In the genomic region with DNA sequence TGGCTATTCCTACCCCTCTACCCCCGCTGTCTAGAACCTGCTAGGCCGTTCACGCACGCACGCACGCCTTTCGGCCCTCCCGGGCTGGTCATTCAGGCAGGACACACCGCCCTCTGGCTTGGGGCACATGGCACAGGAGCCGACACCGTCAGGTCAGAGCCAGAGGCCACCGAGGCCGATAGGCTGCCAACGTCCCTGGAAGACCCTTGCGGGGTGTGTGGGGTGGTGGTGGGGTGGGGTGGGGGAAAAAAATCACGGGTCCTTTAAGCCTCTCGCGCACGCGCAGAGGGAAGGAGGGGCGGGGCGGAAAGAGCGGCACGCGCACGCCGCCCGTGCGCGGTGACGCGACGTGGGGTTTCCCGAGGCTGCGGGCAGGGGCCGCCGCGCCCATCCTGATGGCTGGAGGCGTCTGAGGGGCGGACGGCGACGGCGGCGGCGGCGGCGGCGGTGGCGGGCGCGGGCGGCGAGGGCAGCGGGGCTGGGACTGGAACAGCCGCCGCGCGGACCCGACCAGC, we compare ENCODE assay signal across 8 mouse cellular contexts. TPM values are rescaled to one million over a fixed set of nuclear protein-coding genes. Genes with fewer than 3 reads are reported as not detected.
A peak's percentile ranks its signal among the peaks of the same experiment; 100 is the strongest.
DNase-seq lines count a peak whose midpoint lies in the region; ATAC-seq lines count a peak whose summit lies in the region.

A gene (plus strand): TSS at position 372 of the 515 bp plus-strand sequence.

- H3K36me3 ChIP-seq in heart, embryonic 14.5 days (ENCODE audit: control insufficient read depth, insufficient read depth, low read length): no peaks in the 10 kb centered on the region
- no peaks in the 10 kb centered on the region for H3K36me3 ChIP-seq in liver, embryonic 13.5 days
- no peaks in the 10 kb centered on the region for H3K36me3 ChIP-seq in stomach, embryonic 16.5 days (ENCODE audit: control insufficient read depth, insufficient read depth, low read length)

- H3K4me1 ChIP-seq in brown adipose tissue, adult 24 weeks (ENCODE audit: control insufficient read depth, insufficient read depth, insufficient read length, low read length): peaks cover 51% of the 10 kb centered on the region
- H3K4me1 ChIP-seq in heart, embryonic 14.5 days (ENCODE audit: control insufficient read depth in 2 of 2, insufficient read depth in 2 of 2, low read length in 2 of 2): peaks cover 33 to 62% of the 10 kb centered on the region in 2 experiments
- H3K4me1 ChIP-seq in liver, embryonic 13.5 days (replicated peaks): peaks cover 85% of the 10 kb centered on the region
- H3K4me1 ChIP-seq in stomach, embryonic 16.5 days (ENCODE audit: control insufficient read depth, insufficient read depth, low read length): peaks cover 49% of the 10 kb centered on the region

- ATAC-seq in heart, embryonic 14.5 days (ENCODE audit: insufficient number of reproducible peaks, insufficient read depth, low FRiP score, low read depth): peak; percentile 64
- peak; percentile 74 for ATAC-seq in liver, embryonic 13.5 days (ENCODE audit: low read depth)
- ATAC-seq in stomach, embryonic 16.5 days (ENCODE audit: insufficient read depth, low FRiP score): peak; percentile 83

- 0% methylated on average over 24 of the region's 60 CpGs for WGBS in heart, embryonic 14.5 days
- under 1% methylated on average over 52 of the region's 60 CpGs for WGBS in liver, embryonic 13.5 days (ENCODE audit: insufficient replicate concordance)
- WGBS in stomach, embryonic 16.5 days: under 1% methylated on average over 50 of the region's 60 CpGs

- H3K9ac ChIP-seq in heart, embryonic 14.5 days (ENCODE audit: low read length): peak within 1 kb of the TSS; percentile 100
- peak within 1 kb of the TSS; percentile 95 for H3K9ac ChIP-seq in liver, embryonic 13.5 days
- H3K9ac ChIP-seq in stomach, embryonic 16.5 days (ENCODE audit: low read length): peak within 1 kb of the TSS; percentile 100

- H3K4me2 ChIP-seq in heart, embryonic 14.5 days (ENCODE audit: low read length): peak within 1 kb of the TSS; percentile 88
- peak within 1 kb of the TSS; percentile 99 for H3K4me2 ChIP-seq in liver, embryonic 13.5 days
- peak within 1 kb of the TSS; percentile 85 for H3K4me2 ChIP-seq in stomach, embryonic 16.5 days (ENCODE audit: low read depth, low read length)

- no peaks in the 10 kb centered on the region for H3K9me3 ChIP-seq in heart, embryonic 14.5 days (ENCODE audit: control insufficient read depth, low read length)
- H3K9me3 ChIP-seq in liver, embryonic 13.5 days (replicated peaks): no peaks in the 10 kb centered on the region
- H3K9me3 ChIP-seq in stomach, embryonic 16.5 days (replicated peaks; ENCODE audit: control insufficient read depth, low read length): no peaks in the 10 kb centered on the region

- DNase-seq in CD4-positive helper T cell, adult 2 months (ENCODE audit: low read depth, low spot score): peak; percentile 95
- peak; percentile 54 for DNase-seq in fibroblast of lung, adult 2 months (ENCODE audit: low read depth)
- peak; percentile 96 for DNase-seq in kidney, postnatal 14 days
- peak; percentile 83 for DNase-seq in liver, embryonic 13.5 days
- DNase-seq in neural tube, embryonic 10.5 days (ENCODE audit: extremely low spot score, low spot score): peak; percentile 93

- H3K27ac ChIP-seq in brown adipose tissue, adult 24 weeks (replicated peaks; ENCODE audit: low read depth, low read length): peak within 1 kb of the TSS; percentile 89
- H3K27ac ChIP-seq in heart, embryonic 14.5 days (replicated peaks in 1 of 2; ENCODE audit: control insufficient read depth in 1 of 2, insufficient read depth in 1 of 2, low read depth in 2 of 2, low read length in 2 of 2): peak within 1 kb of the TSS; percentile 85 to 88
- peak within 1 kb of the TSS; percentile 80 for H3K27ac ChIP-seq in liver, embryonic 13.5 days
- peak within 1 kb of the TSS; percentile 93 for H3K27ac ChIP-seq in stomach, embryonic 16.5 days (ENCODE audit: low read length)

- no peaks in the 10 kb centered on the region for H3K27me3 ChIP-seq in heart, embryonic 14.5 days (ENCODE audit: control insufficient read depth, insufficient read depth, low read length)
- H3K27me3 ChIP-seq in liver, embryonic 13.5 days: no peaks in the 10 kb centered on the region
- no peaks in the 10 kb centered on the region for H3K27me3 ChIP-seq in stomach, embryonic 16.5 days (ENCODE audit: control insufficient read depth, insufficient read depth, low read length)

- H3K4me3 ChIP-seq in brown adipose tissue, adult 24 weeks (ENCODE audit: insufficient read depth, low read depth, low read length): peak within 1 kb of the TSS; percentile 98
- H3K4me3 ChIP-seq in heart, embryonic 14.5 days (ENCODE audit: control insufficient read depth in 1 of 2, insufficient read depth in 1 of 2, low read depth in 1 of 2, low read length in 2 of 2): peak within 1 kb of the TSS; percentile 91 to 96
- peak within 1 kb of the TSS; percentile 92 for H3K4me3 ChIP-seq in liver, embryonic 13.5 days (replicated peaks)
- H3K4me3 ChIP-seq in stomach, embryonic 16.5 days (replicated peaks; ENCODE audit: low read length): peak within 1 kb of the TSS; percentile 97

RNA-seq across cellular contexts. Expression of the gene that starts here (rescaled TPM):
- 193 and 220 TPM in 2 replicates for polyA plus RNA-seq in brown adipose tissue, adult 24 weeks (2012; ENCODE audit: insufficient read depth, insufficient read length, missing spikeins)
- 375 and 396 TPM in 2 replicates for polyA plus RNA-seq in heart, embryonic 14.5 days (2014; fragmentation: Nextera tagmentation; extraction: Ambion mirVana)
- 130 and 137 TPM in 2 replicates for polyA plus RNA-seq in liver, embryonic 13.5 days (2015; fragmentation: Nextera tagmentation; extraction: Ambion mirVana)
- 312 and 332 TPM in 2 replicates for polyA plus RNA-seq in stomach, embryonic 16.5 days (2015; fragmentation: Nextera tagmentation; extraction: Ambion mirVana)

Comparison
In these comparisons a context has a peak if more than half of its experiments do, and no peak if none do; other contexts are left out.
1. Peak in every context shown above with its lines: DNase-seq, ATAC-seq, H3K4me3 ChIP-seq and H3K27ac ChIP-seq.